Mouse (Mus musculus) embryonic facial prominence, embryonic 14.5 days (tissue): Measurements from ENCODE around the gene Cd36. TPM values are rescaled to one million over a fixed set of nuclear protein-coding genes. Genes with fewer than 3 reads are reported as not detected.
A peak's percentile ranks its signal among the peaks of the same experiment; 100 is the strongest.

Experiments
- ATAC-seq: fragments of 200-750 bp; cut with Nextera tagmentation; 2 replicates; pipeline ENCODE4 v1.8.0; 2017; ENCODE audit warnings: low read depth, moderate number of reproducible peaks, moderate TSS enrichment
- DNase-seq: peaks from one replicate; pipeline ENCODE4 v3.0.0-alpha.2; 2015; ENCODE audit warnings: low spot score
- H3K27ac ChIP-seq: fragments of 300-500 bp; sonication (generic); replicated peaks from 2 replicates; pipeline ENCODE4 v1.5.1; 2014; ENCODE audit warnings: low read depth, mild to moderate bottlenecking, low read length, moderate library complexity
- H3K27me3 ChIP-seq: fragments of 300-500 bp; sonication (generic); replicated peaks from 2 replicates; pipeline ENCODE4 v1.6.1; 2014; ENCODE audit warnings: low read length; ENCODE audit not compliant: control insufficient read depth, insufficient read depth
- H3K36me3 ChIP-seq: fragments of 300-500 bp; sonication (generic); 2 replicates; pipeline ENCODE4 v1.6.1; 2014; ENCODE audit warnings: low read length, mixed read lengths; ENCODE audit not compliant: control insufficient read depth, insufficient read depth
- H3K4me1 ChIP-seq: fragments of 300-500 bp; sonication (generic); 2 replicates; pipeline ENCODE4 v1.6.1; 2014; ENCODE audit warnings: antibody characterized with exemption, low read length; ENCODE audit not compliant: control insufficient read depth, insufficient read depth
- H3K4me2 ChIP-seq: fragments of 300-500 bp; sonication (generic); 2 replicates; pipeline ENCODE4 v1.6.1; 2014; ENCODE audit warnings: low read depth, mild to moderate bottlenecking, low read length, moderate library complexity, mixed read lengths
- H3K4me3 ChIP-seq: fragments of 300-500 bp; sonication (generic); 2 replicates; pipeline ENCODE4 v1.5.1; 2014; ENCODE audit warnings: low read depth, mild to moderate bottlenecking, low read length
- H3K9ac ChIP-seq: fragments of 300-500 bp; sonication (generic); 2 replicates; pipeline ENCODE4 v1.6.1; 2014; ENCODE audit warnings: low read depth, mild to moderate bottlenecking, low read length, moderate library complexity, mixed read lengths
- H3K9me3 ChIP-seq: fragments of 300-500 bp; sonication (generic); 2 replicates; pipeline ENCODE4 v1.6.1; 2016; ENCODE audit warnings: low read length; ENCODE audit not compliant: control insufficient read depth
- WGBS: fragments of 180-500 bp; shearing (Covaris S2); extraction: QIAGEN DNeasy Blood & Tissue Kit; methylation state at CpG from one replicate; pipeline ENCODE4 v1.1.7; 2014; 5-methylcytosine and 5-hydroxymethylcytosine counted together
- polyA plus RNA-seq: library from polyadenylated mRNA; unstranded; fragments of >200 nt; fragmentation: Nextera tagmentation; extraction: Ambion mirVana; gene quantifications from 2 replicates; pipeline ENCODE4 v1.2.1, GENCODE M21; 2014

The Cd36 gene
- polyA plus RNA-seq, 1 experiment from 2014 or later, result 49.6 TPM

GRCm38 (mm10) chr5:17850582-17850981 is 38.0 kb downstream of the Cd36 start:
- WGBS, result 87% methylated on average over 2 of the region's 2 CpGs
- Histone ChIP-seq H3K27ac (no peak overlapping the region), H3K27me3 (no peaks in the 10 kb centered on the region), H3K9ac (no peak overlapping the region), H3K4me3 (no peak overlapping the region), H3K9me3 (no peaks in the 10 kb centered on the region), H3K4me2 (no peak overlapping the region), H3K4me1 (no peaks in the 10 kb centered on the region), H3K36me3 (no peaks in the 10 kb centered on the region)
- DNase-seq (no peak), ATAC-seq (no peak)

DNA sequence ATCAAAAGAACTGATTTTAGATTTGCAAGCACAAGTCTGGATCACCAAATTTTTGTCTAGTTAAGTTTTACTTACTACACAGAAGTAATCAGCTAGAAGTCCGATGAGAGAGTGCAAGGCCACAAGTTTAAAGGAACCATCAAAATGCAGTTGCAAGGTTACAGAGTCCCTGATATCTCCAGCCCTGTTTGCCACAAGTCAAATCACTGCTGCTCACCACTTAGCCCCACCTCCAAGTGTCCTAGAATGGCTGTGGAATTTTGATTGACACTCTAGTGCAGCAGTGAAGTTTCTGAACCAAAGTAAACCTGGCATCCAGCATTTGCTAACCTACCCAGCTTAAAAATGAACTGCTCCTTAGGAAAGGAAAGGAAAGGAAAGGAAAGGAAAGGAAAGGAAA is 39.0 kb downstream of the Cd36 start:
- H3K9me3 ChIP-seq, result no peaks in the 10 kb centered on the region
- peak; percentile 14 for DNase-seq
- no peaks in the 10 kb centered on the region for H3K27me3 ChIP-seq
- no peaks in the 10 kb centered on the region for H3K36me3 ChIP-seq
- no peak overlapping the region for H3K9ac ChIP-seq
- no peaks in the 10 kb centered on the region for H3K4me1 ChIP-seq
- H3K4me2 ChIP-seq, result no peak overlapping the region
- no peak overlapping the region for H3K4me3 ChIP-seq
- 74% methylated on average over 1 of the region's 1 CpGs for WGBS
- no peak for ATAC-seq
- H3K27ac ChIP-seq, result no peak overlapping the region

GRCm38 (mm10) chr5:17848733-17849132 is 39.9 kb downstream of the Cd36 start:
- Histone ChIP-seq H3K36me3 (no peaks in the 10 kb centered on the region), H3K9me3 (no peaks in the 10 kb centered on the region), H3K4me3 (no peak overlapping the region), H3K27ac (no peak overlapping the region), H3K27me3 (no peaks in the 10 kb centered on the region), H3K9ac (no peak overlapping the region), H3K4me2 (no peak overlapping the region), H3K4me1 (0 out of 2 replicates have a peak, but pooled peaks cover 3% of the 10 kb centered on the region)
- 92% methylated on average over 2 of the region's 2 CpGs for WGBS
- DNase-seq, result no peak
- no peak for ATAC-seq

- H3K27me3 ChIP-seq, result no peaks in the 10 kb centered on the region
- no peak overlapping the region for H3K27ac ChIP-seq
- H3K9me3 ChIP-seq, result no peaks in the 10 kb centered on the region
- no peak overlapping the region for H3K9ac ChIP-seq
- H3K4me3 ChIP-seq, result no peak overlapping the region
- H3K36me3 ChIP-seq, result no peaks in the 10 kb centered on the region
- ATAC-seq (no peak), DNase-seq (no peak)
- H3K4me1 ChIP-seq, result 0 out of 2 replicates have a peak, but pooled peaks cover 4% of the 10 kb centered on the region
- 98% methylated on average over 1 of the region's 1 CpGs for WGBS
- no peak overlapping the region for H3K4me2 ChIP-seq
Measured at GRCm38 (mm10) chr5:17848267-17848666, 40.3 kb downstream of the Cd36 start.

- 73% methylated on average over 3 of the region's 3 CpGs for WGBS
- no peaks in the 10 kb centered on the region for H3K36me3 ChIP-seq
- no peak overlapping the region for H3K9ac ChIP-seq
- 0 out of 2 replicates have a peak, but pooled peaks cover 4% of the 10 kb centered on the region for H3K4me1 ChIP-seq
- peak overlapping the region; percentile 42; the same call in 1 of the 2 replicates for H3K27ac ChIP-seq
- DNase-seq (peak; percentile 50), ATAC-seq (no peak)
- H3K27me3 ChIP-seq, result no peaks in the 10 kb centered on the region
- no peaks in the 10 kb centered on the region for H3K9me3 ChIP-seq
- H3K4me2 ChIP-seq, result no peak overlapping the region
- no peak overlapping the region for H3K4me3 ChIP-seq
Measured at GRCm38 (mm10) chr5:17843921-17844320, 44.7 kb downstream of the Cd36 start.

- Histone ChIP-seq H3K27me3 (no peaks in the 10 kb centered on the region), H3K27ac (no peak overlapping the region), H3K4me2 (no peak overlapping the region), H3K4me3 (no peak overlapping the region), H3K36me3 (no peaks in the 10 kb centered on the region), H3K4me1 (0 out of 2 replicates have a peak, but pooled peaks cover 4% of the 10 kb centered on the region), H3K9me3 (no peaks in the 10 kb centered on the region), H3K9ac (no peak overlapping the region)
- 76% methylated on average over 5 of the region's 5 CpGs for WGBS
- ATAC-seq (no peak), DNase-seq (no peak)
Measured at GRCm38 (mm10) chr5:17843316-17843715, 45.3 kb downstream of the Cd36 start.

DNA sequence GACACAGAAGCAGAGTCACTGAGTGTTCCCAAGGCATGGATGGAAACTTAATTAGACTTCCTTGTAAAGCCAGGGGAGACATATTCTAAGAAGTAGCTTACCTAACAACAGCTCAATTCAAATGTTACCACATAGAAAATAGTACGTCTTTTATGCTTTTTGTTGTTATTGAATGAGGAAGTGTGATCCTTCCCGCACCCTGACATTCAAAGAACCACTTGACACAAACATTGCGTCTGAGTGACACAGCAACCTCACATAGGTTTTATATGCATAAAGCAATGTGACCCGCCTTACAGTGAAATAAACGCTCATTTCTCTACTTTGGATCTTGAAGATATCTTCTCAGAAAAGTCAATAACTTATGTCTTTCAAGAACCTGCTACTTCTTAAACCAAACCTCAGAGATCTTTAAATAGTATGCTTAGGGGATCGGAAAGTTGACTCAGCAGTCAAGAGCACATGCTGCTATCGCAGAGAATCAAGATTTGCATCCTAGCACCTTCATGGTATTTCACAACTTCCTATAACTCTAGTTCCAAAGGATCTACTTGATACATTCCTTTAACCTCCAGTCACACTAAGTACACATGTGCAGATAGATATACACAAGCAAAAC is 46.4 kb downstream of the Cd36 start:
- DNase-seq (no peak), ATAC-seq (no peak)
- H3K27ac ChIP-seq, result no peak overlapping the region
- H3K36me3 ChIP-seq, result no peaks in the 10 kb centered on the region
- H3K4me2 ChIP-seq, result no peak overlapping the region
- 82% methylated on average over 7 of the region's 7 CpGs for WGBS
- no peak overlapping the region for H3K9ac ChIP-seq
- no peak overlapping the region for H3K4me3 ChIP-seq
- 0 out of 2 replicates have a peak, but pooled peaks cover 4% of the 10 kb centered on the region for H3K4me1 ChIP-seq
- H3K27me3 ChIP-seq, result no peaks in the 10 kb centered on the region
- H3K9me3 ChIP-seq, result no peaks in the 10 kb centered on the region

DNA sequence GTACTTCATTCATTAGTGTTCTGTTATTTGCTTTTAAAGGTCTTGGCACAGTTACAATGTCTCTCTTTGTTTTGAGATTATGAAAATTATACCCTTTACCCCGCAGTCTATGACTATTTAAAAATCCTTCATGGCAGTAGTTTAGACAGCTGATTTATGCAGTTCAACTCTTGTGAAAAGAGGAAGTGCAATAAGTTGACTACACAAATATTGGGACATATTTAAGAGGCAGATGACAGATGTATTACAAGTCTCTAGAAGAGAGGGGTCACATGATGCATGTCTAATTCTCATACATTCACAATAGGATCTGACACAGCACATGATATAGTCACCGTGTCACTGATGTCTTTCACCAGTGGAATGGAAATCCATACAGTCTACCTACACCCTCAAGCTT is 49.1 kb downstream of the Cd36 start:
- ATAC-seq (0 out of 2 replicates have a peak, but pooled peaks have one; percentile 47), DNase-seq (peak; percentile 10)
- no peaks in the 10 kb centered on the region for H3K27me3 ChIP-seq
- no peaks in the 10 kb centered on the region for H3K9me3 ChIP-seq
- no peak overlapping the region for H3K27ac ChIP-seq
- H3K4me1 ChIP-seq, result 0 out of 2 replicates have a peak, but pooled peaks cover 4% of the 10 kb centered on the region
- no peaks in the 10 kb centered on the region for H3K36me3 ChIP-seq
- H3K4me3 ChIP-seq, result no peak overlapping the region
- 68% methylated on average over 2 of the region's 2 CpGs for WGBS
- H3K4me2 ChIP-seq, result no peak overlapping the region
- H3K9ac ChIP-seq, result no peak overlapping the region

DNA sequence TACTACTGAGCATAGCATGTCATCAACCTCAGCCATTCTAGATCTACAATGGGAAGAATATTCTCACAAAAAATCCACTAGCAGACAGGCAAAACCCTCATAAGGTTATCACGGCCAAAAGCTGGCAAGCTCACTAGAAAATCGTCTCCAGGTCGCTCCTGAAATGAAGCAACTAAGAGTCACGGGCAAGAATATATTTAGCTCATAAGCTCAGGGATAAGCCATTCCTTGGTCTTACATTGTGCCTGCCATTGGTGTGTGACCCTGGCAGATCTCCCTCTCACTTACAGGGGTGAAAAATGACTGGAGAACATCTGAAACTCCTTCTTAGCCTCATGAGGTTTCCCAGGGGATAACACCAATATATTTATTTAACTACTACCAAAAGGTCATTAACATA is 52.2 kb downstream of the Cd36 start:
- 82% methylated on average over 4 of the region's 4 CpGs for WGBS
- Histone ChIP-seq H3K36me3 (no peaks in the 10 kb centered on the region), H3K9ac (no peak overlapping the region), H3K4me3 (no peak overlapping the region), H3K27ac (no peak overlapping the region), H3K27me3 (no peaks in the 10 kb centered on the region), H3K4me2 (no peak overlapping the region), H3K4me1 (no peaks in the 10 kb centered on the region), H3K9me3 (no peaks in the 10 kb centered on the region)
- ATAC-seq (no peak), DNase-seq (no peak)
